Mouse (Mus musculus) hindbrain, embryonic 15.5 days (tissue): ENCODE measurements around the gene Nmur1. TPM values are rescaled to one million over a fixed set of nuclear protein-coding genes. Genes with fewer than 3 reads are reported as not detected.

Experiments used
- ATAC-seq: fragments of 200-750 bp; cut with Nextera tagmentation; 2 replicates; pipeline ENCODE4 v1.8.0; 2017; ENCODE audit warnings: low read depth, moderate number of reproducible peaks, moderate TSS enrichment; ENCODE audit not compliant: low FRiP score
- H3K27ac ChIP-seq: fragments of 300-500 bp; sonication (generic); replicated peaks from 2 replicates; pipeline ENCODE4 v1.5.1; 2015; ENCODE audit warnings: mild to moderate bottlenecking, inconsistent platforms
- H3K27me3 ChIP-seq: fragments of 300-500 bp; sonication (generic); 2 replicates; pipeline ENCODE4 v1.6.1; 2015; ENCODE audit warnings: control low read depth, inconsistent platforms
- H3K36me3 ChIP-seq: fragments of 300-500 bp; sonication (generic); 2 replicates; pipeline ENCODE4 v1.6.1; 2015; ENCODE audit warnings: control low read depth, inconsistent platforms
- H3K4me1 ChIP-seq: fragments of 300-500 bp; sonication (generic); replicated peaks from 2 replicates; pipeline ENCODE4 v1.6.1; 2015; ENCODE audit warnings: control low read depth, inconsistent platforms
- H3K4me2 ChIP-seq: fragments of 300-500 bp; sonication (generic); 2 replicates; pipeline ENCODE4 v1.6.1; 2015; ENCODE audit warnings: moderate library complexity, mild to moderate bottlenecking, inconsistent platforms
- H3K4me3 ChIP-seq: fragments of 300-500 bp; sonication (generic); 2 replicates; pipeline ENCODE4 v1.5.1; 2015; ENCODE audit warnings: mild to moderate bottlenecking, inconsistent platforms
- H3K9ac ChIP-seq: fragments of 300-500 bp; sonication (generic); 2 replicates; pipeline ENCODE4 v1.6.1; 2015; ENCODE audit warnings: inconsistent platforms
- H3K9me3 ChIP-seq: fragments of 300-500 bp; sonication (generic); 2 replicates; pipeline ENCODE4 v1.6.1; 2016; ENCODE audit warnings: control low read depth, inconsistent platforms
- WGBS: fragments of 180-500 bp; shearing (Covaris S2); methylation state at CpG from one replicate; pipeline ENCODE4 v1.1.7; 2015; 5-methylcytosine and 5-hydroxymethylcytosine counted together
- polyA plus RNA-seq: library from polyadenylated mRNA; unstranded; fragments of >200 nt; fragmentation: Nextera tagmentation; extraction: Ambion mirVana; gene quantifications from 2 replicates; pipeline ENCODE4 v1.2.1, GENCODE M21; 2015

Gene Nmur1
- polyA plus RNA-seq, 1 experiment from 2014 or later: 0.19 TPM

DNA sequence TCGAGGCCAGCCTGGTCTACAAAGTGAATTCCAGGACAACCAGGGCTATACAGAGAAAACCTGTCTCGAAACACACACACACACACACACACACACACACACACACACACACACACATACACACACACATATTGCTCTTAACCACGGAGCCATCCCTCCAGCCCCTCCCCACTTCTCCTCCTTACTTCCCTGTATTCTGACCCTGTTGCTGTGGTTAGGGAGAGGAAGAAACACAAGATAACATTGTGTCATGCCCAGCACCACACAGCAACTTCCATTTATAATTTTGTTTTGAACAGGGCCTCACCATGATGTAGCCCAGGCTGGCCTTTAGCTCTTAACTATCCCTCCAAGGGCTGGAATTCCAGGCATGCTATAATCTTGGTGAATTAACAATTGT, 26.7 kb downstream of the Nmur1 start:
- Histone ChIP-seq H3K4me2 (no peak overlapping the region), H3K9ac (no peak overlapping the region), H3K9me3 (no peaks in the 10 kb centered on the region), H3K36me3 (no peaks in the 10 kb centered on the region), H3K4me1 (no peaks in the 10 kb centered on the region), H3K27me3 (no peaks in the 10 kb centered on the region), H3K4me3 (no peak overlapping the region), H3K27ac (no peak overlapping the region)
- 81% methylated on average over 3 of the region's 3 CpGs for WGBS
- no peak for ATAC-seq

DNA sequence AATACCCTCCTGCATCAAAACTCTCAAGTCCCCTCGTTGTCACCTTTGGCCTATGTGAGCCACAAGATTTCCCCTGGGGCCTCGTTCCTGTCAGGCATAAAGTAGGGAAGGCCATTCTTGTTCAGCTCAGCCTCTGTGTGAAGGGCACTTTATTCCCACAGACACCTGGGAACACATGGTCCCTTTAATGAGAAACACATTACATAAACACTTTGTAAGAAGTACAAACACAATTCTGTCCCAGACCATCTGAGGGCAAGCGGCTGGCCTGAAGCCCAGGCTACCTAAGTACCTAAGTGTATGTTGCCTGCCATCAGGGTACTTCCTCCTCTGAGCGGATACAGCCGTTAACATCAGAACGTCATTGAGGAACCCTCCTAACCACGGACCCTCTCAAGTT, 27.8 kb downstream of the Nmur1 start:
- Histone ChIP-seq H3K9ac (no peak overlapping the region), H3K4me3 (no peak overlapping the region), H3K27me3 (no peaks in the 10 kb centered on the region), H3K9me3 (no peaks in the 10 kb centered on the region), H3K4me2 (no peak overlapping the region), H3K27ac (no peak overlapping the region), H3K4me1 (no peaks in the 10 kb centered on the region), H3K36me3 (no peaks in the 10 kb centered on the region)
- no peak for ATAC-seq
- WGBS: 73% methylated on average over 7 of the region's 7 CpGs

DNA sequence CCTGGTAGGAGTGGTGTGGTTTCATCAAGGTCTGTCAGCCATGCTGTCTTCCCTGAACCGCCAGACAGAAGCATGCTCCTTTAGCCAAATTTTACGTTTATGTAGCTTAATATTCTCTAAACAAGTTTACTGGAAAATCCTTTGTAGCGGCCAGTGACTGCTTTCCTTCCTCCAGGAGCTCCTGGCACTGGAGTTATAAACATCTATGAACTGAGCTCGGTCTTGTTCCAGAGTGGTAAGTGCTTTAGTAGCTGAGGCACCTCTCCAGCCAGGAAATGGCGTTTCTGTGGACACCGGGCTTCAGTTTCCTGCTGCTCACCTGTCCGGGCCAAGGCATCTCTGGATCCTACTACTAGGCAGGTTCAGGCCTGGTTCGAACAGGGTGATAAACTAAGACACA, 28.4 kb downstream of the Nmur1 start:
- no peaks in the 10 kb centered on the region for H3K9me3 ChIP-seq
- H3K9ac ChIP-seq: no peak overlapping the region
- 80% methylated on average over 8 of the region's 8 CpGs for WGBS
- no peak overlapping the region for H3K4me2 ChIP-seq
- no peak overlapping the region for H3K27ac ChIP-seq
- H3K36me3 ChIP-seq: no peaks in the 10 kb centered on the region
- ATAC-seq: no peak
- H3K4me1 ChIP-seq: no peaks in the 10 kb centered on the region
- H3K4me3 ChIP-seq: no peak overlapping the region
- H3K27me3 ChIP-seq: no peaks in the 10 kb centered on the region

DNA sequence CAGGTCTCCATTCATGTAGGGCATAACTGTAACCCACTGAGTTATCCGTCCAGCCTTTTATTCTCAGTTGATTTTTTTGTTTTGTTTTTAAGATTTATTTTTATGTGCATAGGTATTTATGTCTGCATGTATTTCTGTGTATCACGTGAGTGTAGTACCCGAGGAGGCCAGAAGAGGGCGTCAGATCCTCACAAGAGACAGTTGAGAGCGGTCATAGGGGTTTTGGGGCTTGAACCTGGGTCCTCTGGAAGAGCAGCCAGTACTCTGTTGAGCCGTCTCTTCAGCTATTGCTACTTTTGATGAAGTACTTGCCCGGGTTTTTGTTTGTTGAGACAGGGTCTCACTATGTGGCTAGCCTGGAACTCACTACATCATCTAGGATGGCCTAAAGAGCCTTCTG, 30.1 kb downstream of the Nmur1 start:
- no peaks in the 10 kb centered on the region for H3K36me3 ChIP-seq
- H3K27ac ChIP-seq: no peak overlapping the region
- H3K4me2 ChIP-seq: no peak overlapping the region
- H3K27me3 ChIP-seq: no peaks in the 10 kb centered on the region
- no peak for ATAC-seq
- H3K4me1 ChIP-seq: no peaks in the 10 kb centered on the region
- no peak overlapping the region for H3K9ac ChIP-seq
- 74% methylated on average over 7 of the region's 7 CpGs for WGBS
- no peak overlapping the region for H3K4me3 ChIP-seq
- H3K9me3 ChIP-seq: no peaks in the 10 kb centered on the region

DNA sequence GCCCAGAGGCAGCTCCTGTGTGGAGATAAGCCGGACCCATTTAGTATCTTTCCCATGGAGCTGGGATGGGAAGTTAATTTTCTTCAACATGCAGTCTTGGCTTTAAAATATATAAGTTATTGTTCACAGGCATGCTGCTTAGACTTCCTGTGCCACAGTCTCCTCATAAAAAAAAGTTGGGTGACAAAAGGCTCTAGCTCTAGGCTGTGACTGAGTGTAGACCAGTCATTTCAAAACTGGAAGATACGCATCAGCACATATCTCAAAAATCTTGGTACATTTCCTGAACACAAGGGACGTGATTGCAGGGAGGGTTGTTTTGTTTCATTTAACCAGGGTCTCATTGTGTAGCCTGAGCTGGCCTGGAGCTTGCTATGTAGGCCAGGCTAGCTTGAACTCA, 31.8 kb downstream of the Nmur1 start:
- no peak overlapping the region for H3K27ac ChIP-seq
- no peak overlapping the region for H3K4me2 ChIP-seq
- H3K4me3 ChIP-seq: no peak overlapping the region
- WGBS: 87% methylated on average over 3 of the region's 3 CpGs
- no peaks in the 10 kb centered on the region for H3K27me3 ChIP-seq
- ATAC-seq: no peak
- H3K9me3 ChIP-seq: no peaks in the 10 kb centered on the region
- H3K4me1 ChIP-seq: no peaks in the 10 kb centered on the region
- no peak overlapping the region for H3K9ac ChIP-seq
- no peaks in the 10 kb centered on the region for H3K36me3 ChIP-seq

DNA sequence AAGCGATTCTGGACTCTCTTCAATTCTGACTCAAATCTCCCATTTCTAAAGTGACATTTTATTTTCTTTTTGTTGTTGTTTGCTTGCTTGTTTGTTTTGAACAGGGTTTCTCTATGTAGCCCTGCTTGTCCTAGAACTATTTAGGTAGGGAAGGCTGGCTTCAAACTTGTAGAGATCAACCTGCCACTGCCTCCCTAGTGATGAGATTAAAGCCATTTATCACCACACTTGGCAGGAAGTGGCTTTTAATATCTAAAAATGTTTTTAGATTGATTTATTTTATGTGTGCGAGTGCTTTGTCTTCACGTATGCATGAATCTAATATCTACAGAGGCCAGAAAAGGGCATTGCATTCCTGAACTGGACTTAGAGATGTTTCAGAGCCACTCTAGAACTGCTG, 32.8 kb downstream of the Nmur1 start:
- Histone ChIP-seq H3K9me3 (no peaks in the 10 kb centered on the region), H3K4me1 (no peaks in the 10 kb centered on the region), H3K9ac (no peak overlapping the region), H3K36me3 (no peaks in the 10 kb centered on the region), H3K27ac (no peak overlapping the region), H3K4me2 (no peak overlapping the region), H3K27me3 (no peaks in the 10 kb centered on the region), H3K4me3 (no peak overlapping the region)
- WGBS: 90% methylated on average over 3 of the region's 3 CpGs
- ATAC-seq: no peak

DNA sequence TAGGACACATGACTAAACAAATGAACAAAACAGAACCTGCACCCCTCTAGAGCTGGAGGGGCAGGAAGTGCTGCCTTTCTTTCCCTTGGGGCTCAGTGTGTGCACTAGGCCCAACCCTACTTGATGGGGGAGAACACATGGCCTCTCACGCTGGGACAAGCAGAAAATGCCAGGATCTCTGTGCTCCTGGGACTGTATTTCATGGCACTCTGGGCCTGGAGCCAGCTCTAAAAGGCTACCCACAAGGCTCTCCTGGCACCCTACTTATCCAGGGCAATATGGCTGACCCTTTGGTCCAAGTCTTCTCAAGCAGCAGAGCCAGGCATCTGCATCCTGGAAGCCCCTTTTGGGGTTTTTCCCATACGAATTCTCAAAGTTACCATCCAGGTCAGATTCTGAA, 34.6 kb downstream of the Nmur1 start:
- Histone ChIP-seq H3K4me1 (no peaks in the 10 kb centered on the region), H3K9me3 (no peaks in the 10 kb centered on the region), H3K4me2 (no peak overlapping the region), H3K27me3 (no peaks in the 10 kb centered on the region), H3K36me3 (no peaks in the 10 kb centered on the region), H3K4me3 (no peak overlapping the region), H3K9ac (no peak overlapping the region), H3K27ac (no peak overlapping the region)
- no peak for ATAC-seq
- WGBS: 77% methylated on average over 2 of the region's 2 CpGs

DNA sequence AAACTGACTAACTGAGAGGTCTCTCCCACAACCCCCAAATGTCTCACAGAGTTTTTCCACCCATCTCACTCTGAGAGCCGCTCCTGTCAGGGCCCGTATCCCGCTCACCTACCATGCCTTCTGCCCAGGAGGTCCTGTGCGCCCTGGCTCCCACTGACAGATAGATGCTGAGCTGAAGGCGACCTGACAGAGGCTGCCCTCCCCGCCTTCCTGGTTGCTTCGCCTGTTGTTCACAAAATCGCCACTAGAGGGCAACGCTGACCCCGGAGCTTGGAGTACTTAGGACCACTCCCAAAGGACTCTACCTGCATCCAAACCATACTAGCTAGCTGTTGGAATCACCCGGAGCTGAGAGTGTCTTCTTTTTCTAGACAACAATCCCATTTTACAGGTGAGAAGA, 36.8 kb downstream of the Nmur1 start:
- ATAC-seq: 0 out of 2 replicates have a peak, but pooled peaks have one; percentile 71
- no peak overlapping the region for H3K4me3 ChIP-seq
- WGBS: 3% methylated on average over 11 of the region's 11 CpGs

DNA sequence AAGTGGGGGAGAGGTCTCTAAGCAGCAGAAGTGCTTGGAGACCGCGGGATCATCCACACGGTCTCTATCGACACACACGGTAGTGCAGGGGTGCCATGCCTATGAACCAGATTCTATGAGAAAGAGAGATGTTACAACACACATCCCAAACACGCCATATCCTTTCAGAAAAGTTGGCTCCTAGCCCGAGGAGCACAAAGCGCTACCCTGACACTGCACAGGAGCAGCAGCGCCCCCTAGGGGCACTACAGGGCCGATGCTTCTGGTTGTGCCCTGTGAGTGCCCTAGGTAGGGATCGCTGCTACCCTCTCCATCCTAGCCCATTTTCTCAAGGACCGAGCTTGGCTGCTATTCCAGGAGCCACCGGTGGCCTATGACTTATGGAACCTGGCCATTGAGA, 45.0 kb downstream of the Nmur1 start:
- Histone ChIP-seq H3K9me3 (no peaks in the 10 kb centered on the region), H3K4me3 (no peak overlapping the region), H3K9ac (no peak overlapping the region), H3K27me3 (no peaks in the 10 kb centered on the region), H3K27ac (no peak overlapping the region), H3K4me1 (no peaks in the 10 kb centered on the region), H3K36me3 (no peaks in the 10 kb centered on the region), H3K4me2 (no peak overlapping the region)
- WGBS: 33% methylated on average over 13 of the region's 13 CpGs
- ATAC-seq: no peak

More for the DNA sequence above, 36.8 kb downstream of the Nmur1 start:
- Histone ChIP-seq H3K27me3 (no peaks in the 10 kb centered on the region), H3K27ac (no peak overlapping the region), H3K9me3 (no peaks in the 10 kb centered on the region), H3K4me2 (peak overlapping the region; percentile 3; the same call in 1 of the 2 replicates), H3K4me1 (no peaks in the 10 kb centered on the region), H3K9ac (no peak overlapping the region), H3K36me3 (no peaks in the 10 kb centered on the region)

DNA sequence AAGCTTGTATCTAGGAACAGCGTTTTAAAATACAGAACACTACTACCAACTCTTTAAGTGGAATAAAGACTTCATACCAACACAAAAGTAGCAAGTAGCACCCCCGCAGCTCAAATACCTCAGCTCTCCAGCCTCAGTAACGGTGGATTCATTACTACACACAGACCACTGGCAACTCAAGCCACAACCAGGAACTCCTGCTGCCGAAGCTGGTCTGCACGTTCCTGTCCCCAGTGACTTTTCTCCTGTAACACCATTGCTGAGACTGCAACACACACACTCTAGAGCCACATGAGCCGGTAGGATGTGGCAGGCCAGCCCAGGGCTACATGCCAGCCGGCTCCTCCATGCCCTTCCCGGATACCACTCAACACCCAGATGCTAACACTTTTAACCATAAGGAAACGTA, 46.9 kb downstream of the Nmur1 start:
- Histone ChIP-seq H3K9me3 (no peaks in the 10 kb centered on the region), H3K27me3 (no peaks in the 10 kb centered on the region), H3K4me1 (no peaks in the 10 kb centered on the region), H3K4me2 (no peak overlapping the region), H3K4me3 (no peak overlapping the region), H3K27ac (no peak overlapping the region), H3K9ac (no peak overlapping the region), H3K36me3 (no peaks in the 10 kb centered on the region)
- ATAC-seq: no peak
- WGBS: 77% methylated on average over 9 of the region's 9 CpGs

DNA sequence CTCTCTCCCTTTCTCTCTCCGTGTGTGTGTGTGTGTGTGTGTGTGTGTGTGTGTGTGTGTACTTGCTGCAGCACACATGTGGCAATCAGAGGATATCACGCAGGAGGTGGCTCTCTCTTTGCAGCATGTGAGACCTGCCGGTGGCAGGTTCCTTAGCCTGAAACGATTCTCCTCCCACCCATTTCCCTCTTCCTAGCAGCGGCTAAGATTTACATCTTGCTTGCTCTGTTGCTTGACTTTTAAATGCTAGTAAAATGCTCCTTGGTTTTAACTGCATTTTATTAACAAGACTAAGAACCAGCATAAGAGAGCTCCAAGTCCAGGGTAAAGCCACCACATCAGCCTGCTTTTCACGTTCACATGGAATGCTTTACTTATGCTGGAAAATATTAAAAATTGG, 47.4 kb downstream of the Nmur1 start:
- Histone ChIP-seq H3K9me3 (no peaks in the 10 kb centered on the region), H3K9ac (no peak overlapping the region), H3K4me1 (no peaks in the 10 kb centered on the region), H3K27ac (no peak overlapping the region), H3K27me3 (no peaks in the 10 kb centered on the region), H3K36me3 (no peaks in the 10 kb centered on the region), H3K4me2 (no peak overlapping the region), H3K4me3 (no peak overlapping the region)
- ATAC-seq: no peak
- WGBS: 67% methylated on average over 6 of the region's 6 CpGs

DNA sequence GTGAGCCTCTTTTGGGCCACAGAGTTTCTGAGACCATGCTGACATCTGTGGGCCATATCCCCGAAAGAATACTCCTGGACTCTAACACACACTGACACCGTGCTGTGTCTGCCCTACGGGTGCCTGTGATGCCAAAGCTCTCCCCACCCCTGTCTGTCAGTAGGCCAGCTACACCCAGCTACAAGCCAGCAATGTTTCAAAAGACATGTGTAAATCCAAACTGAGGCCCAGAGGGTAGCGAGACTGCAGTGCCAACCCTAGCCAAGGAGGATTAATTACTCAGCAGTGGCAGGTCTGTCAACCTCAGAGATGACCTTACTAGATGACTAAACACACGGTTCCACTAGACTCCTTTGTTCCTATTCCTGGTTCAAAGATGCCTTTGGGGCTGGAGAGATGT, 49.7 kb downstream of the Nmur1 start:
- H3K4me1 ChIP-seq: no peaks in the 10 kb centered on the region
- WGBS: 70% methylated on average over 5 of the region's 5 CpGs
- no peaks in the 10 kb centered on the region for H3K9me3 ChIP-seq
- H3K4me3 ChIP-seq: no peak overlapping the region
- no peak overlapping the region for H3K27ac ChIP-seq
- no peak overlapping the region for H3K4me2 ChIP-seq
- ATAC-seq: no peak
- no peaks in the 10 kb centered on the region for H3K27me3 ChIP-seq
- no peak overlapping the region for H3K9ac ChIP-seq
- no peaks in the 10 kb centered on the region for H3K36me3 ChIP-seq

DNA sequence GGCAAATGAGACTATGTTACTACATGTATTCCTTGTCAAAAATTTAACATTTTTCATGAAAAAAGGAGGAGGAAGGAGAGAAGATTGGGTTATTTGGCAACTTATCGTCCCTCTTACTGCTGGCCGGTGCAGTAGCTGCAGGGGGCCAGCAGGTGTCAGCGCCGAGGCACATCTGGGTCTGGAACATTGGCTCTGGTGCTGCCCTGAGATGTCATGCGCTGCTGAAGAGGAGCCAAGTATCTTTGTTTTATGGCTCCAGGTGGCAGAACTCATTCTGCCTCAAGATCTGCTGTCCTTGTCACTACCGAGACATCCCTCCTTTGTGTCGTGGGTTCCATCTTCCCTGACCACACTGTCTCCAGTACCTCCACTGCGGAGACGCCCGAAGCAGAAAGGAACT, 54.0 kb downstream of the Nmur1 start:
- H3K4me1 ChIP-seq: no peaks in the 10 kb centered on the region
- H3K4me2 ChIP-seq: no peak overlapping the region
- no peaks in the 10 kb centered on the region for H3K27me3 ChIP-seq
- no peak overlapping the region for H3K9ac ChIP-seq
- H3K9me3 ChIP-seq: no peaks in the 10 kb centered on the region
- ATAC-seq: 0 out of 2 replicates have a peak, but pooled peaks have one; percentile 66
- no peaks in the 10 kb centered on the region for H3K36me3 ChIP-seq
- WGBS: 53% methylated on average over 10 of the region's 10 CpGs
- no peak overlapping the region for H3K27ac ChIP-seq
- H3K4me3 ChIP-seq: no peak overlapping the region
